Mouse (Mus musculus) left cerebral cortex, adult 6 months (tissue): ENCODE measurements around the gene Olfr1177-ps. TPM values are rescaled to one million over a fixed set of nuclear protein-coding genes. Genes with fewer than 3 reads are reported as not detected.

Experiments
- long read RNA-seq, 2 experiments: library from polyadenylated mRNA; unstranded; transcript quantifications; one replicate each; pipeline ENCODE4 v2.0.0; 2019 to 2020
- polyA plus RNA-seq: library from polyadenylated mRNA; unstranded; fragments of <200 nt; fragmentation: Nextera tagmentation; gene quantifications from 2 replicates; pipeline ENCODE4 v1.2.3, GENCODE M21; 2021

Gene Olfr1177-ps
- polyA plus RNA-seq = not detected in 2 replicates
- long read RNA-seq, experiment 1 = 0 reads
- long read RNA-seq, experiment 2 = 0 reads

GRCm38 (mm10) chr2:88346392-88346791 lies at the start of gene Olfr1177-ps:
Gene Olfr1177-ps (minus strand): TSS chr2:88346492.

GRCm38 (mm10) chr2:88386762-88387161 lies 40.5 kb upstream of the Olfr1177-ps start, which contains the start of gene Olfr1178:
Gene Olfr1178 (plus strand): TSS chr2:88387062.

GRCm38 (mm10) chr2:88336421-88336820 lies 9.9 kb downstream of the Olfr1177-ps start, which contains the start of gene Olfr1176:
Gene Olfr1176 (plus strand): TSS chr2:88336721.

GRCm38 (mm10) chr2:88327115-88327514 lies 19.2 kb downstream of the Olfr1177-ps start, which contains the start of gene Olfr1175-ps:
Gene Olfr1175-ps (minus strand): TSS chr2:88327215.

GRCm38 (mm10) chr2:88315035-88315434 lies 31.3 kb downstream of the Olfr1177-ps start, which contains the start of gene Olfr1174-ps:
Gene Olfr1174-ps (minus strand): TSS chr2:88315135.

Other genes with a start within 250 kb of the Olfr1177-ps start
- gene Olfr1166, start 218.2 kb downstream of the Olfr1177-ps start, polyA plus RNA-seq = not detected in 2 replicates
- gene Olfr1167, start 191.3 kb downstream of the Olfr1177-ps start, polyA plus RNA-seq = not detected in 2 replicates
- gene Olfr1168, start 164.6 kb downstream of the Olfr1177-ps start, polyA plus RNA-seq = not detected in 2 replicates
- not detected in 2 replicates for gene Olfr1170, start 118.2 kb downstream of the Olfr1177-ps start, polyA plus RNA-seq
- not detected in 2 replicates for gene Olfr1173, start 66.6 kb downstream of the Olfr1177-ps start, polyA plus RNA-seq
- gene Olfr1174-ps, start 31.4 kb downstream of the Olfr1177-ps start, polyA plus RNA-seq = not detected in 2 replicates
- gene Olfr1175-ps, start 19.3 kb downstream of the Olfr1177-ps start, polyA plus RNA-seq = not detected in 2 replicates
- gene Olfr1176, start 9.8 kb downstream of the Olfr1177-ps start, polyA plus RNA-seq = not detected in 2 replicates
- not detected in 2 replicates for gene Olfr1178, start 40.6 kb upstream of the Olfr1177-ps start, polyA plus RNA-seq
- not detected in 2 replicates for gene Olfr1179, start 60.0 kb upstream of the Olfr1177-ps start, polyA plus RNA-seq
- gene Olfr1180, start 72.7 kb upstream of the Olfr1177-ps start, polyA plus RNA-seq = not detected in 2 replicates
- not detected in 2 replicates for gene Olfr1181, start 79.7 kb upstream of the Olfr1177-ps start, polyA plus RNA-seq
- gene Gm13757, start 102.6 kb upstream of the Olfr1177-ps start, polyA plus RNA-seq = not detected in 2 replicates
- 0.01 TPM in 1 of 2 replicates, not detected in the other for gene Olfr1183, start 108.4 kb upstream of the Olfr1177-ps start, polyA plus RNA-seq
- not detected in 2 replicates for gene Olfr1184, start 137.1 kb upstream of the Olfr1177-ps start, polyA plus RNA-seq
- not detected in 2 replicates for gene Olfr1185-ps1, start 146.8 kb upstream of the Olfr1177-ps start, polyA plus RNA-seq
- not detected in 2 replicates for gene Olfr1186, start 172.1 kb upstream of the Olfr1177-ps start, polyA plus RNA-seq
- not detected in 2 replicates for gene Olfr1188, start 210.4 kb upstream of the Olfr1177-ps start, polyA plus RNA-seq
- gene Olfr1189, start 240.0 kb upstream of the Olfr1177-ps start, polyA plus RNA-seq = not detected in 2 replicates